Mouse (Mus musculus): ENCODE results near the gene Gdf10.

GRCm38 (mm10) chr14:33939117-33939516 is 15.7 kb downstream of the Gdf10 start:
- TF ChIP-seq SRF (IDR thresholded peaks at IDR 0.05; ENCODE audit: control insufficient read depth, insufficient read length, low read depth), result no peak
- TF ChIP-seq MAX (IDR thresholded peaks at IDR 0.05; ENCODE audit: low read depth), result no peak
- TF ChIP-seq POLR2A (IDR thresholded peaks at IDR 0.05; ENCODE audit: insufficient read length, low read depth), result no peak
